Mouse (Mus musculus) intestine, embryonic 14.5 days (tissue): ENCODE measurements around the gene Efcab11. TPM values are rescaled to one million over a fixed set of nuclear protein-coding genes. Genes with fewer than 3 reads are reported as not detected.

Experiments
- ATAC-seq: fragments of 200-750 bp; cut with Nextera tagmentation; replicated peaks from 2 replicates; pipeline ENCODE4 v1.8.0; 2017; ENCODE audit warnings: low read depth, moderate number of reproducible peaks, moderate TSS enrichment, moderate library complexity; ENCODE audit not compliant: low FRiP score, low TSS enrichment
- DNase-seq: peaks from one replicate; pipeline ENCODE4 v3.0.0-alpha.2; 2018; ENCODE audit warnings: low spot score
- H3K27ac ChIP-seq: fragments of 300-500 bp; sonication (generic); 2 replicates; pipeline ENCODE4 v1.5.1; 2014; ENCODE audit warnings: low read depth, mild to moderate bottlenecking, control low read depth
- H3K27me3 ChIP-seq: fragments of 300-500 bp; sonication (generic); replicated peaks from 2 replicates; pipeline ENCODE4 v1.6.1; 2014; ENCODE audit warnings: low read length, control low read depth; ENCODE audit not compliant: control insufficient read depth, insufficient read depth
- H3K36me3 ChIP-seq: fragments of 300-500 bp; sonication (generic); 2 replicates; pipeline ENCODE4 v1.6.1; 2014; ENCODE audit warnings: low read length, control low read depth; ENCODE audit not compliant: control insufficient read depth, insufficient read depth
- H3K4me1 ChIP-seq: fragments of 300-500 bp; sonication (generic); replicated peaks from 2 replicates; pipeline ENCODE4 v1.6.1; 2014; ENCODE audit warnings: low read length, control low read depth, mixed read lengths; ENCODE audit not compliant: control insufficient read depth, insufficient read depth
- H3K4me2 ChIP-seq: fragments of 300-500 bp; sonication (generic); 2 replicates; pipeline ENCODE4 v1.6.1; 2014; ENCODE audit warnings: low read length
- H3K4me3 ChIP-seq: fragments of 300-500 bp; sonication (generic); 2 replicates; pipeline ENCODE4 v1.5.1; 2014; ENCODE audit warnings: low read depth, low read length, control low read depth, mixed read lengths
- H3K9ac ChIP-seq: fragments of 300-500 bp; sonication (generic); 2 replicates; pipeline ENCODE4 v1.6.1; 2014; ENCODE audit warnings: mild to moderate bottlenecking, low read length
- H3K9me3 ChIP-seq: fragments of 300-500 bp; sonication (generic); 2 replicates; pipeline ENCODE4 v1.6.1; 2016; ENCODE audit warnings: low read length, control low read depth; ENCODE audit not compliant: control insufficient read depth
- WGBS: fragments of 180-500 bp; shearing (Covaris S2); extraction: QIAGEN DNeasy Blood & Tissue Kit; methylation state at CpG from one replicate; pipeline ENCODE4 v1.1.7; 2014; 5-methylcytosine and 5-hydroxymethylcytosine counted together
- polyA plus RNA-seq: library from polyadenylated mRNA; unstranded; fragments of >200 nt; fragmentation: Nextera tagmentation; extraction: Ambion mirVana; gene quantifications from 2 replicates; pipeline ENCODE4 v1.2.1, GENCODE M21; 2014

Gene Efcab11
- polyA plus RNA-seq, 1 experiment from 2014 or later = 13.4 TPM

DNA sequence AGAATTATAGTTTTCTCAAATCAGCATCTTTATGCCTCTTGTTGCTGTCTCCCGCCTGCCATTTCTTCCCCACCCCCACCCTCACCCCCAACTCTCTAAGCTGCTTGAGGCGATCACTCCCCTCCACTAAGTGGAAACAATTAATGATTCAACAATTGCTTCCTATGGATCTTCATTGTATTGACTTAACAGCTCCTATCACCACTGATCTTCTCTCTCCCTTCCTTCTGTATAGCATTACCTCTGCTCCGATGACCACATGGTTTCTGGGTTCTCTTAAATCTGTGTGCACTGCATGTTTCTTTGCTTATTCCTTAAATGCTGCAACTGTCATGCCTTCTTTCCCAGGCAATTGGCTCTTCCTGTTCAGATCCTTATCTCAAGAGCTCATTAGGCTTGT is 120.2 kb downstream of the Efcab11 start:
- no peaks in the 10 kb centered on the region for H3K27me3 ChIP-seq
- WGBS = 83% methylated on average over 3 of the region's 3 CpGs
- no peaks in the 10 kb centered on the region for H3K9me3 ChIP-seq
- DNase-seq (no peak), ATAC-seq (no peak)
- H3K27ac ChIP-seq = no peak overlapping the region
- H3K4me2 ChIP-seq = no peak overlapping the region
- no peak overlapping the region for H3K9ac ChIP-seq
- H3K4me1 ChIP-seq = no peaks in the 10 kb centered on the region
- H3K36me3 ChIP-seq = no peaks in the 10 kb centered on the region
- H3K4me3 ChIP-seq = no peak overlapping the region

DNA sequence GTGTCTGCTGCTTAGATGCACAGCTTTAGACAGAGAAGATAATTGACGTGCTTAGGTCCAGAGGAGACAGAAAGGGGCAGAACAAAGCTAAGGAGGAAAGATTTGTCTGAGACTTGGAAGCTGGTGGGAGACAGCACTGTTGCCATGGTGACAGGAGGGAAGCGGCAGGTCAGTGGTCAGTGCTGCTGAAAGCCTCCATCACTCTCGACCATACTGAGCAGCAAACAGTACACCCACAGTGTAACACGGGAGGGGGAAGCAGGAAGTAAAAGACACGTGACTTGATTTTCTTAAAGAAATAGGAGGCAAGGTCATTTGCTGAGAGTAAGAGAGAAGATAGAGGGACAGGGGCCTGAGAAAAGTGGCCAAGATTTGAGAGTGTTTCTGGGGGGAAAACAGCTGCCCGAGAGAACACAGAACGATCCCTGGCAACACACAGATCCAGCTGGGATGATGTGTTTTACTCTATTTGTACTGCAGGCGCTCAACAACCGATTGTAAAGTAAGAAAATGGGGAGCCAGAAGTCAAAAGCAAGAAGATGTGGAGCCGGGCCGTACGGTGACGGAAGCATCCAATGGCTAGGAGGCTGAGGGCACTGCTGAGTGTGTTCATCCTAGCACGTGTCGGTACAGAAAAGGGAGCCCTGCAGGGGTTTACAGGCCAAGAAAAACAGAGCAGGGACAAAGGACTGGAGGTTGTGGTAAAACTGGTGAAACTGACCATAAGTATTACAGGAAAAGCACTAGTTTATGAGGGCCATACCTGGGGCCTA is 126.3 kb downstream of the Efcab11 start:
- no peak overlapping the region for H3K27ac ChIP-seq
- H3K4me1 ChIP-seq = peaks cover 15% of the 10 kb centered on the region
- ATAC-seq (no peak; the same call in 1 of the 2 replicates), DNase-seq (no peak)
- H3K36me3 ChIP-seq = no peaks in the 10 kb centered on the region
- H3K4me2 ChIP-seq = peak overlapping the region; percentile 16; the same call in 1 of the 2 replicates
- H3K27me3 ChIP-seq = no peaks in the 10 kb centered on the region
- H3K9me3 ChIP-seq = no peaks in the 10 kb centered on the region
- no peak overlapping the region for H3K9ac ChIP-seq
- H3K4me3 ChIP-seq = no peak overlapping the region
- 64% methylated on average over 15 of the region's 15 CpGs for WGBS

DNA sequence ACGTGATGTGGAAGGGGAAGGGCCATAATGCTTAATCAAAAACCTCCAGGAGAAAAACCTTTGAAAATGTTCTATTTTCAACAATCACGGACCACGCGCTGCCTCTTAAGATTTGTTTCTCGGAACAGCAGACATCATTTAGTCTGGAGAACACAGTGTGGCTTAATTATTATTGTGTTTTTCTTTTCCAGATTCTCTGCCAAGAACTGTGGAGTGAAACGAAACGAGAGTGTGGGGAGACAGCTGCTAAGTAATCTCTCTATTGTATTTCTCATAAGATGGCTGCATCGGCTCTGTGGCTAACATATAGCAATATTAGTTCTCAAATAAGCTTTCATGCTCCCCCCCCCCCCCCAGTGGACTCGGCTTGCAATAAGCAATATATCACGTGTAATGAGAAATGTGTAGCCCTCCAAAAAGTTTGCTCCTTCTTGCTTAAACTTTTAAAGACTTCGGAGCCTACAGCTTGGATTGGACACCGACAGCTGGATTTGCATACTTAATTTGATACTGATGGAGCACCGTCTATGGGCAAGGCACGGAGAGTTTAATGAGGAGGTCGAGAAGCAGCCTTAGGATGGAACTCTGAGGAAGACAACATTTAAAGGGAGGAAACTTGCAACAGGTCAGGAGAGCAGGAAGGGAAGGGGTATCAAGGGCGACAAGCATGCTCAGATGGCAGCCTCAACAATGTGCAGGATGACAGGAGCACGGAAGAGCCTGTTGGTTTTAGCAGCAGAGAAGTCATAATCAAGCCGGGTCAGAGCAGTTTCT is 127.1 kb downstream of the Efcab11 start:
- DNase-seq = no peak
- no peak for ATAC-seq
- H3K36me3 ChIP-seq = no peaks in the 10 kb centered on the region
- no peak overlapping the region for H3K27ac ChIP-seq
- no peaks in the 10 kb centered on the region for H3K27me3 ChIP-seq
- H3K4me3 ChIP-seq = no peak overlapping the region
- peaks cover 16% of the 10 kb centered on the region for H3K4me1 ChIP-seq
- no peak overlapping the region for H3K9ac ChIP-seq
- 48% methylated on average over 18 of the region's 18 CpGs for WGBS
- no peaks in the 10 kb centered on the region for H3K9me3 ChIP-seq
- H3K4me2 ChIP-seq = peak overlapping the region; percentile 16; the same call in 1 of the 2 replicates

DNA sequence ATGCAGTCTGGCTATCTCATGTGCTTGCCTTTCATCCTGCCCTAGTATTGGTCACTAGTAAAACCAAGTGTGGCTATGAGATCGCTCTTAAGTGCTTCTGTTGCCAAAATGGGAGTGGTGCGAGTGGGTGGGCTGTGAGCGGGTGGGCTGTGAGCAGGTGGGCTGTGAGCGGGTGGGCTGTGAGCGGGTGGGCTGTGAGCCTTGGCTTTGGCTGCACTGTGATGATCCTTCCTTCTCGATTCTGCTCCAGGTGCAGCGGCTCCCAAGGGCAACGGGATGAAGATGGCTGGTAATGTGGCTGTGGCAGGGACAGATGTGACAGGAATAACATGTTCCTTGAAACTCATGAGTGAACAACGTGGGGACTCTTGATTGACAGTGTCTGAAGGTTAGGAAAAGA is 128.0 kb downstream of the Efcab11 start:
- WGBS = 90% methylated on average over 9 of the region's 9 CpGs
- H3K4me3 ChIP-seq = no peak overlapping the region
- no peak overlapping the region for H3K27ac ChIP-seq
- H3K4me2 ChIP-seq = no peak overlapping the region
- no peak for ATAC-seq
- H3K4me1 ChIP-seq = peaks cover 16% of the 10 kb centered on the region
- no peak overlapping the region for H3K9ac ChIP-seq
- DNase-seq = no peak
- no peaks in the 10 kb centered on the region for H3K9me3 ChIP-seq
- no peaks in the 10 kb centered on the region for H3K27me3 ChIP-seq
- H3K36me3 ChIP-seq = no peaks in the 10 kb centered on the region

DNA sequence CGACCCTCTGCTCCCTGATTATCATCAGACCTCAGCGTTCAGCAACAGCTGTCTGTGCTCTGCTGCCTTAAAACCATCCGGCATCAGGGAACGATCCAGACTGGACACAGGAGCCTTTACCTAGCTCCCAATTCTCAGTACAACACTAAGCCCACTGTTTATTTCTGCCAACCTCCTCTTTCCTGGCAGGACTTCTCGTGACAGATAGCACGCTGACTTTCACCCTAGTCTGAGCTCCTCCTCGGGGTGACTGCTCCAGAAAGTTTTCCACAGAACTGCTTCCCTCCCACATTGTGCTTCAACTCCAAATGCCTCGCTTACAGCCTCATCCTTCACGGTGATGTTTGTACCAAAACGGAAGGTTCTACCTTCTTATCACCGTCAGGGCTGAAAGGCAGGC is 131.3 kb downstream of the Efcab11 start:
- Histone ChIP-seq H3K36me3 (no peaks in the 10 kb centered on the region), H3K9me3 (no peaks in the 10 kb centered on the region), H3K27me3 (no peaks in the 10 kb centered on the region), H3K4me1 (peaks cover 16% of the 10 kb centered on the region), H3K4me2 (no peak overlapping the region), H3K9ac (no peak overlapping the region), H3K4me3 (no peak overlapping the region), H3K27ac (no peak overlapping the region)
- 42% methylated on average over 11 of the region's 11 CpGs for WGBS
- ATAC-seq (no peak), DNase-seq (no peak)

DNA sequence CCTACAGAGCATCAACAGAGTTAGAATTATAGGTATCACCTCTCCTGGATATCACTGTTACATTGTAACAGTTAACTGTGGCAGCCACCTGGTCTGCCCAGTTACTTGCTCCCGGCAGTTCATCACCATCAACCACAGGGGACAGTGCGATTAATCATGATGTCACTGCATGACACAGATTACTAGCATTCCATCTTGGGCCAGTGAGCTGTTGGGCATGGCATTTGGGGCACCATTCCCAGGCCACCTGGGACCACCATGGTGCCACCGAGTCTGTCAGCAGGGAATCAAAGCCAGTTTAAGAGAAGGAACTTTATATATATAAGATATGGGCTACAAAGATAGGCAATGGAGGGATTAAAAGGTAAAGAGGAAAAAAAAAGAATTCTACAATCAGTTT is 134.8 kb downstream of the Efcab11 start:
- Histone ChIP-seq H3K27me3 (no peaks in the 10 kb centered on the region), H3K36me3 (no peaks in the 10 kb centered on the region), H3K9me3 (no peaks in the 10 kb centered on the region), H3K4me1 (0 out of 2 replicates have a peak, but pooled peaks cover 4% of the 10 kb centered on the region), H3K27ac (no peak overlapping the region), H3K9ac (no peak overlapping the region), H3K4me2 (no peak overlapping the region), H3K4me3 (no peak overlapping the region)
- ATAC-seq (no peak), DNase-seq (no peak)
- WGBS = 78% methylated on average over 3 of the region's 3 CpGs

DNA sequence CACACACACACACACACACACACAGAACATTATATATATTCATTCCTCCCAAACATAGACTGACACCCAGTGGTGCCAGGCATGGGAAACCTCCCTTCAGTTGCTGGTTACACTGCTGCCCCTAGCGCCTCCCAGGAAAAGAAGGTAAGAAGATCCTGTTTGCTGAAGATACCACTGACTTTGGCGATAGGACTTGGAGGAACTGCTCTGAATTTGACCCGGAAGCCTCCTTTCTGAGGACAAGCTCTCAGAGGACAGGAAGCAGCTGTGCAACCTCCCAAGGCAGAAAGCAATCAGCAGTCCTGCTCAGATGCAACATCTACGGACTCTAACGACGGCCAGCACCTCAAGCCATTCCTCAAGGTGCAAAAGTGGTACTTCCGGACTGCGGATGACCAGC is 142.6 kb downstream of the Efcab11 start:
- no peak overlapping the region for H3K9ac ChIP-seq
- no peaks in the 10 kb centered on the region for H3K4me1 ChIP-seq
- 69% methylated on average over 8 of the region's 8 CpGs for WGBS
- no peaks in the 10 kb centered on the region for H3K27me3 ChIP-seq
- no peak overlapping the region for H3K27ac ChIP-seq
- H3K9me3 ChIP-seq = no peaks in the 10 kb centered on the region
- no peak overlapping the region for H3K4me2 ChIP-seq
- no peak overlapping the region for H3K4me3 ChIP-seq
- H3K36me3 ChIP-seq = no peaks in the 10 kb centered on the region
- DNase-seq (no peak), ATAC-seq (no peak)

DNA sequence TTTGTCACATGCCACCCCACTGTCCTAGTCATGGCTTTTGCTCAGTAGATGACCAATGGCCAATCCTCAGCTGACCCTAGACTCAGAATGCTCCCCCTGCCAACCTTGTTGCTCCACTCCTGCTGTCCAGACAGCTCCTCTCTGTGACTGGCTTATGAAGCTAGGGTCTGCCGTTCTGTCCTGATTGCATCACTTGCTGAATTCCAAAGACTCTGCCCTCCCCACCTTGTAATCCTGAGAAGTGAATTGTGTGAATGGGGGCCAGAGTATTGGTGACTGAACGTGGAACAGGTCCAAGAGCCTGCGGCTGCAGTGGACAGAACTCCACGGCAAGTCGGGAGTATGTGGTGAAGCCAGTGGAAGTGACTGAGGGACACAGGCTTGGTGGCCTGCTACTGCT is 145.0 kb downstream of the Efcab11 start:
- Histone ChIP-seq H3K9ac (no peak overlapping the region), H3K27me3 (no peaks in the 10 kb centered on the region), H3K4me3 (no peak overlapping the region), H3K36me3 (no peaks in the 10 kb centered on the region), H3K27ac (no peak overlapping the region), H3K4me2 (no peak overlapping the region), H3K9me3 (no peaks in the 10 kb centered on the region), H3K4me1 (no peaks in the 10 kb centered on the region)
- WGBS = 79% methylated on average over 5 of the region's 5 CpGs
- ATAC-seq = no peak
- no peak for DNase-seq
